Mouse (Mus musculus) neural tube, embryonic 11.5 days (tissue): ENCODE measurements around the gene Strip1. TPM values are rescaled to one million over a fixed set of nuclear protein-coding genes. Genes with fewer than 3 reads are reported as not detected.

Source experiments
- polyA plus RNA-seq: library from polyadenylated mRNA; unstranded; fragments of >200 nt; fragmentation: Nextera tagmentation; extraction: Ambion mirVana; gene quantifications from 2 replicates; pipeline ENCODE4 v1.2.1, GENCODE M21; 2014

Strip1 gene
- polyA plus RNA-seq, 1 experiment from 2014 or later: 108 TPM

Other genes starting within 250 kb of the Strip1 start
- gene Kcnc4, start 172.1 kb downstream of the Strip1 start, polyA plus RNA-seq: 0.05 and 0.58 TPM in 2 replicates
- gene Slc6a17, start 113.7 kb downstream of the Strip1 start, polyA plus RNA-seq: 2.6 and 3.6 TPM in 2 replicates
- not detected in 2 replicates for gene Ubl4b, start 76.6 kb downstream of the Strip1 start, polyA plus RNA-seq
- 0.88 and 1.5 TPM in 2 replicates for gene Alx3, start 36.7 kb downstream of the Strip1 start, polyA plus RNA-seq
- gene Gm10961, start 372 bp downstream of the Strip1 start, polyA plus RNA-seq: not detected in 2 replicates
- 124 and 127 TPM in 2 replicates for gene Ahcyl1, start 64.9 kb upstream of the Strip1 start, polyA plus RNA-seq
- 5.6 and 6.0 TPM in 2 replicates for gene Csf1, start 128.8 kb upstream of the Strip1 start, polyA plus RNA-seq
- 0.11 TPM in 1 of 2 replicates, not detected in the other for gene Eps8l3, start 245.5 kb upstream of the Strip1 start, polyA plus RNA-seq